Mouse (Mus musculus) stomach, embryonic 16.5 days (tissue): ENCODE data around the gene B3gnt8. TPM values are rescaled to one million over a fixed set of nuclear protein-coding genes. Genes with fewer than 3 reads are reported as not detected.
A peak's percentile ranks its signal among the peaks of the same experiment; 100 is the strongest.

ENCODE experiments used
- ATAC-seq: fragments of 200-750 bp; cut with Nextera tagmentation; 2 replicates; pipeline ENCODE4 v1.8.0; 2017; ENCODE audit warnings: moderate number of reproducible peaks, moderate TSS enrichment; ENCODE audit not compliant: insufficient read depth, low FRiP score
- H3K27ac ChIP-seq: fragments of 300-500 bp; sonication (generic); 2 replicates; pipeline ENCODE4 v1.5.1; 2014; ENCODE audit warnings: low read length
- H3K27me3 ChIP-seq: fragments of 300-500 bp; sonication (generic); 2 replicates; pipeline ENCODE4 v1.6.1; 2014; ENCODE audit warnings: low read length, control low read depth, mixed read lengths; ENCODE audit not compliant: control insufficient read depth, insufficient read depth
- H3K36me3 ChIP-seq: fragments of 300-500 bp; sonication (generic); 2 replicates; pipeline ENCODE4 v1.6.1; 2014; ENCODE audit warnings: low read length; ENCODE audit not compliant: control insufficient read depth, insufficient read depth
- H3K4me1 ChIP-seq: fragments of 300-500 bp; sonication (generic); 2 replicates; pipeline ENCODE4 v1.6.1; 2014; ENCODE audit warnings: low read length, control low read depth, mixed read lengths; ENCODE audit not compliant: control insufficient read depth, insufficient read depth
- H3K4me2 ChIP-seq: fragments of 300-500 bp; sonication (generic); 2 replicates; pipeline ENCODE4 v1.6.1; 2014; ENCODE audit warnings: low read depth, low read length, mixed read lengths
- H3K4me3 ChIP-seq: fragments of 300-500 bp; sonication (generic); replicated peaks from 2 replicates; pipeline ENCODE4 v1.5.1; 2014; ENCODE audit warnings: mild to moderate bottlenecking, low read length
- H3K9ac ChIP-seq: fragments of 300-500 bp; sonication (generic); 2 replicates; pipeline ENCODE4 v1.6.1; 2014; ENCODE audit warnings: low read length
- H3K9me3 ChIP-seq: fragments of 300-500 bp; sonication (generic); replicated peaks from 2 replicates; pipeline ENCODE4 v1.6.1; 2016; ENCODE audit warnings: low read length, control low read depth; ENCODE audit not compliant: control insufficient read depth
- WGBS: fragments of 180-500 bp; shearing (Covaris S2); extraction: QIAGEN DNeasy Blood & Tissue Kit; methylation state at CpG from one replicate; pipeline ENCODE4 v1.1.7; 2014; 5-methylcytosine and 5-hydroxymethylcytosine counted together
- polyA plus RNA-seq: library from polyadenylated mRNA; unstranded; fragments of >200 nt; fragmentation: Nextera tagmentation; extraction: Ambion mirVana; gene quantifications from 2 replicates; pipeline ENCODE4 v1.2.1, GENCODE M21; 2015

Gene B3gnt8
- polyA plus RNA-seq, 1 experiment from 2014 or later: 12.2 TPM

GRCm38 (mm10) chr7:25615706-25616011 is 10.8 kb upstream of the B3gnt8 start, which contains the start of gene Erich4:
Gene Erich4 (minus strand): TSS chr7:25615892.
- Histone ChIP-seq H3K9me3 (no peaks in the 10 kb centered on the region), H3K4me2 (no peak within 1 kb of the TSS), H3K27ac (no peak within 1 kb of the TSS), H3K9ac (no peak within 1 kb of the TSS), H3K4me3 (no peak within 1 kb of the TSS), H3K36me3 (no peaks in the 10 kb centered on the region), H3K4me1 (no peaks in the 10 kb centered on the region), H3K27me3 (no peaks in the 10 kb centered on the region)
- WGBS: 74% methylated on average over 5 of the region's 5 CpGs
- no peak for ATAC-seq

GRCm38 (mm10) chr7:25617376-25618160 is 8.9 kb upstream of the B3gnt8 start:
- Histone ChIP-seq H3K9ac (no peak overlapping the region), H3K36me3 (no peaks in the 10 kb centered on the region), H3K27ac (no peak overlapping the region), H3K27me3 (no peaks in the 10 kb centered on the region), H3K4me2 (no peak overlapping the region), H3K9me3 (no peaks in the 10 kb centered on the region), H3K4me1 (no peaks in the 10 kb centered on the region), H3K4me3 (no peak overlapping the region)
- WGBS: 79% methylated on average over 10 of the region's 10 CpGs
- ATAC-seq: no peak

GRCm38 (mm10) chr7:25618865-25619721 is 7.4 kb upstream of the B3gnt8 start, which contains the start of gene Dmac2:
Gene Dmac2 (plus strand): TSS chr7:25619414.
- Histone ChIP-seq H3K9me3 (no peaks in the 10 kb centered on the region), H3K36me3 (no peaks in the 10 kb centered on the region), H3K27ac (peak within 1 kb of the TSS; percentile 58; the same call in 1 of the 2 replicates), H3K4me3 (peak within 1 kb of the TSS; percentile 80), H3K27me3 (no peaks in the 10 kb centered on the region), H3K4me1 (no peaks in the 10 kb centered on the region), H3K9ac (peak within 1 kb of the TSS; percentile 78), H3K4me2 (peak within 1 kb of the TSS; percentile 78)
- ATAC-seq: peak; percentile 94
- under 1% methylated on average over 53 of the region's 53 CpGs for WGBS

- Histone ChIP-seq H3K36me3 (no peaks in the 10 kb centered on the region), H3K9ac (peak overlapping the region; percentile 78), H3K9me3 (no peaks in the 10 kb centered on the region), H3K27me3 (no peaks in the 10 kb centered on the region), H3K27ac (peak overlapping the region; percentile 58; the same call in 1 of the 2 replicates), H3K4me1 (no peaks in the 10 kb centered on the region), H3K4me2 (peak overlapping the region; percentile 78), H3K4me3 (peak overlapping the region; percentile 80)
- WGBS: 13% methylated on average over 5 of the region's 5 CpGs
- ATAC-seq: no peak
These were observed 6.8 kb upstream of the B3gnt8 start for GRCm38 (mm10) chr7:25619722-25619991.

GRCm38 (mm10) chr7:25620101-25620500 is 6.4 kb upstream of the B3gnt8 start:
- Histone ChIP-seq H3K4me3 (peak overlapping the region; percentile 80), H3K27me3 (no peaks in the 10 kb centered on the region), H3K9me3 (no peaks in the 10 kb centered on the region), H3K36me3 (no peaks in the 10 kb centered on the region; the same call in 1 of the 2 replicates), H3K4me1 (no peaks in the 10 kb centered on the region), H3K9ac (no peak overlapping the region), H3K27ac (no peak overlapping the region), H3K4me2 (peak overlapping the region; percentile 78)
- WGBS: 89% methylated on average over 5 of the region's 5 CpGs
- ATAC-seq: no peak

GRCm38 (mm10) chr7:25620751-25621150 is 5.7 kb upstream of the B3gnt8 start:
- no peak overlapping the region for H3K4me3 ChIP-seq
- no peak overlapping the region for H3K4me2 ChIP-seq
- no peak for ATAC-seq
- no peaks in the 10 kb centered on the region for H3K9me3 ChIP-seq
- no peak overlapping the region for H3K9ac ChIP-seq
- no peaks in the 10 kb centered on the region; the same call in 1 of the 2 replicates for H3K36me3 ChIP-seq
- H3K4me1 ChIP-seq: no peaks in the 10 kb centered on the region
- 91% methylated on average over 11 of the region's 11 CpGs for WGBS
- H3K27me3 ChIP-seq: no peaks in the 10 kb centered on the region
- no peak overlapping the region for H3K27ac ChIP-seq

GRCm38 (mm10) chr7:25623857-25624370 is 2.5 kb upstream of the B3gnt8 start:
- H3K27me3 ChIP-seq: no peaks in the 10 kb centered on the region
- H3K4me3 ChIP-seq: no peak overlapping the region
- H3K9me3 ChIP-seq: no peaks in the 10 kb centered on the region
- H3K4me1 ChIP-seq: peaks cover 16% of the 10 kb centered on the region
- ATAC-seq: no peak
- H3K9ac ChIP-seq: no peak overlapping the region
- 94% methylated on average over 11 of the region's 11 CpGs for WGBS
- H3K4me2 ChIP-seq: no peak overlapping the region
- no peaks in the 10 kb centered on the region; the same call in 1 of the 2 replicates for H3K36me3 ChIP-seq
- no peak overlapping the region for H3K27ac ChIP-seq

GRCm38 (mm10) chr7:25624851-25625250 is 1.6 kb upstream of the B3gnt8 start:
- no peak for ATAC-seq
- no peak overlapping the region for H3K4me3 ChIP-seq
- H3K27ac ChIP-seq: peak overlapping the region; percentile 19
- no peaks in the 10 kb centered on the region; the same call in 1 of the 2 replicates for H3K36me3 ChIP-seq
- H3K4me2 ChIP-seq: no peak overlapping the region
- H3K9ac ChIP-seq: no peak overlapping the region
- no peaks in the 10 kb centered on the region for H3K9me3 ChIP-seq
- peaks cover 16% of the 10 kb centered on the region for H3K4me1 ChIP-seq
- 57% methylated on average over 5 of the region's 5 CpGs for WGBS
- H3K27me3 ChIP-seq: no peaks in the 10 kb centered on the region
